Mouse (Mus musculus): ENCODE data around the gene Olfr814.
"Not testable (repeated sequence)": the region's sequence is repeated elsewhere in the genome, so short reads cannot be mapped to it uniquely, and the experiment has no call there.

Gene Olfr814

DNA sequence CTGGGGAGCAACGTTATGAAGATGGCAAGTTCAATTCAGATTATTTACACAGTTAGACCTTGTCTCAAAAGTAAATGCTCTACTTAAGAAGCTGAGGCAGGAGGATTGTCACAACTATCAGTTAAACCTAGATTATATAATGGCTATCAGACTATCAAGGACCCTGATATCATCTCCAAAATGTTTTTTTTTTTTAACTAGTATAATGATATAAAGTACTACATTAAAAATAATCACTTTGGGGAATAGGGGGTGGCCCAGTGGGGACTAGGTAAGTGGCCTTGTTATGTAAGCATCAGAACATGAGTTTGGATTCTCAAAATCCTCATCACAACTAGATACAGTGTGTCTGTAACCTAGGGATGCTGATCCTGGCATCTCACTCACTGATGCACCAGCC is at the start of gene Olfr814:
Olfr814 (minus strand) TSS at position 101 of the 400 bp plus-strand sequence.
- DNase-seq = not testable (repeated sequence)

DNA sequence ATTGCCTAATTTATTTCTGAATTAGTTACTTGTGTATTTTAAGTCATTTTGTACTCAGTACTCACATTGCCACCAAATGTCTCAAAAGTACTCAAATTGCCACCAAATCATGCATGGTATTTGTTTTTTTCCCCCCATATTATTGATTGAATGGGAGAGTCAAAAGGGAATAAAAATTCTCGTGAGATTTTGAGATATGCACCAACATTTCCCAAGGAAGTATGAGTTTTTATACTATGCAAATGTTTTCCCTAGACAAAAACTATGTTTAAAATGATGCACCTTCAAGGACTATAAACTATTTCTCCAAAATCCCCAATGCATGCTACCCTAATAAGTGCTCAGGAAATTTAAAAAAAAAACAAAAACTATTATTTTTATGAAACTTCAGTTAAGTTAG is 35.8 kb upstream of the Olfr814 start, which contains the start of gene Olfr816:
Olfr816 (minus strand) TSS at position 101 of the 400 bp plus-strand sequence.
- DNase-seq = no peak

DNA sequence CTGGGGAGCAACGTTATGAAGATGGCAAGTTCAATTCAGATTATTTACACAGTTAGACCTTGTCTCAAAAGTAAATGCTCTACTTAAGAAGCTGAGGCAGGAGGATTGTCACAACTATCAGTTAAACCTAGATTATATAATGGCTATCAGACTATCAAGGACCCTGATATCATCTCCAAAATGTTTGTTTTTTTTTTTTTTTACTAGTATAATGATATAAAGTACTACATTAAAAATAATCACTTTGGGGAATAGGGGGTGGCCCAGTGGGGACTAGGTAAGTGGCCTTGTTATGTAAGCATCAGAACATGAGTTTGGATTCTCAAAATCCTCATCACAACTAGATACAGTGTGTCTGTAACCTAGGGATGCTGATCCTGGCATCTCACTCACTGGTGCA is 26.1 kb upstream of the Olfr814 start, which contains the start of gene Olfr815:
Olfr815 (minus strand) TSS at position 101 of the 400 bp plus-strand sequence.
- not testable (repeated sequence) for DNase-seq

DNA sequence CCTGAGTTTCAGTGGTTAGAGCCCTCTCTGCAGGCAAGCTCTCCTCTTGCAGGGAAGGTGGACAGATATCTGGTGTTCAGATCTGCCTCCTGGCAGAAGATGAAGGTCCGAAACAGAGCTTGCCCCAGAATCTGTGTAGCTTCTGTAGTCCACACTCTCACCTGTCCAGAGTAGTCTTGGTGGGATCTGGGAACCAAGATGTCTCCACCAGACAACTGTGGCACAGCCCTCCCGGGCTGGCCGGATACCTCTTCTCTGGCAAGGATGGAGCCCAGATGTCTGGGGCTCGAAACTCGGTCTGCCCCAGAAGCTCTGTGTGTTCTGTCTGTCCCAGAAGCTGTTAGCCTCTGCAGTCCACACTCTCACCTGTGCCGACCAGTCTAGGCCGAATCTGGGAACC is 6.3 kb upstream of the Olfr814 start:
- DNase-seq = no peak

DNA sequence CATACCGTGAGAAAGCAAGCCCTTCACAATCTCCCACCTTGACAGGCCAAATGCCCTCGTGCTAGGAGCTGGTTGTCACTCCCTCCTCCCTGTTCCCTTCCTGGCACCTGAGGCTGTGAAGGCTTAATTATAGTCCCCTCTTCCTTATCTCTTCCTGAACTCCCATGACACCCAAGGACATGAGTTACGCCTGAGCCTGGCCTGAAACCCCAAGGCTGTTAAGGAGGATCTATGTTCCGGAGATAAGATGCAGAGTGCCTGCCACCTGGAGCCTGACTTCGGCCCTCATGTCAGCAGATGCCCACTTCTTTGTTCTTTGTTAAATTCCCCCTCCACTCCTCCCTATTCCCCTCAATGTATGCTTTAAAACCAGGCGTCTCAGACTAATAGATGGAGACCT is 5.8 kb upstream of the Olfr814 start:
- DNase-seq = not testable (repeated sequence)

DNA sequence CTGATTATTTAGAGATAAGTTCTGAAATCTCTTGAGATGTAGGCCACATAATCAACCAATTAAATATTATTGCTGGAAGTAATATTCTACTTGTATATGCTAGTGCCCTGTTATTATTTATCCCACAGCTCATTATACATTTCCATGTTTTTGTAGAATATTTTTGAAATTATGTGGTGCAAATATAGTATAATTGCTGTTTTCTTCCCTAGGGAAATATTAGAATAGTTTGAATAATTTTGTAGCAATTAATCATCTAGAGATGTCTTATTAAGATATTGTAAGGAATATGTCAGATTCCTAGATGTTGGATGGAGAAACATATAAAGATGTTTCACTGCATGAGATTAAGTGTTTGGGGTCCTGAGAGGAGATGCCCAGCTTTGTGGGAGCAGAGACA is 24.6 kb downstream of the Olfr814 start, which contains the start of gene Olfr813:
Olfr813 (plus strand) TSS at position 301 of the 400 bp plus-strand sequence.
- DNase-seq = no peak

DNA sequence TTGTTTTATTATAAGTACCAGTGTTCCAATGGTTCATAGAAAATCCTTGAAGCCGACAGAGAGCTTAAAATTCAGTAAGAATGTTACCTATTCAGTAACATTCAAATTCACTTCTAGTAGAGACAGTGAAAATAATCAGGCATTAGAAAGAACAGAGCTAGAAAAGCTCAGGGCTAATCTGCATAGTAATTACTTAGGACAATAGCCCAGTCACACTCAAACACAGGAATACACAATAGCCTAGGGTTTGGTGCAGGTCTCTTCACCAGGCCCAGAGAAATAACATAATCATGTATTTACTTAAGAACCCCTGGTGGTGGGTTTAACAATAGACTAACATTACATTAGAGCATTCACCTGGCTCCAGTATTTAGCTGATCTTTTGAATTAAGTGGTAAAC is 32.3 kb downstream of the Olfr814 start:
- no peak for DNase-seq

DNA sequence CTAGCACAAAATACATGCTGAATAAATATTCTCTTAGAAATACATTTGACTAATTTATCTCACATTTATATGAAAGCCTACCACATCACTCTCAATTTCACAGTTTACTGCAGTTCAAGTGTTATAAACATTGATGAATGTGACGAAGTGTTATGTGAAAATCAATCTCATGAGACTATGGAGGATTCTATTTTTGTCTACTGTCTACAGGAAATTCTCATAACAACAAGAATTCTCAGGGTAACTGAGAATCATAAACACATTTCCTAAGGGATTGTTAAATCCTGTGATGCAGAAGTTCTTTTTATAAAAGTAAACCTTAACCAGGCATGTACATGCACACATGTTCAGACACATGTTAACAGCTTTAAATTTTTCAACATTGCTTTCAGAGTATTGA is 33.7 kb downstream of the Olfr814 start, which contains the start of gene Olfr812:
Olfr812 (minus strand) TSS at position 101 of the 400 bp plus-strand sequence.
- DNase-seq = no peak

All from cerebellum, postnatal 25 days (tissue).